Mouse (Mus musculus) megakaryocyte progenitor cell, adult 5-6 weeks (primary cell): ENCODE measurements at regions not wholly inside any gene's neighbourhood (a gene's known extent, or its start where the extent isn't known, plus 50 kb on each side); places are given as distances from the start of the nearest gene placed in this dataset.
A peak's percentile ranks its signal among the peaks of the same experiment; 100 is the strongest.
"Not testable (repeated sequence)": the region's sequence is repeated elsewhere in the genome, so short reads cannot be mapped to it uniquely, and the experiment has no call there.

Source experiments
- ATAC-seq: replicated peaks from 2 replicates; pipeline ENCODE4 v1.8.0; 2016; ENCODE audit warnings: mild to moderate bottlenecking, moderate TSS enrichment, inconsistent platforms; ENCODE audit not compliant: poor library complexity

- no peak for ATAC-seq
Measured at GRCm38 (mm10) chr17:13488608-13489324, 134.4 kb downstream of the Tcp10c start.

GRCm38 (mm10) chr17:13492239-13492638 is 137.9 kb downstream of the Tcp10c start:
- not testable (repeated sequence) for ATAC-seq

GRCm38 (mm10) chr17:13492649-13493277 is 138.4 kb downstream of the Tcp10c start:
- ATAC-seq, result peak; percentile 30

GRCm38 (mm10) chr17:13493866-13494265 is 139.5 kb downstream of the Tcp10c start:
- peak; percentile 83 for ATAC-seq

GRCm38 (mm10) chr17:13494475-13494874 is 140.1 kb downstream of the Tcp10c start:
- peak; percentile 21 for ATAC-seq

- not testable (repeated sequence) for ATAC-seq
Measured at GRCm38 (mm10) chr17:13504365-13504764, 150.0 kb downstream of the Tcp10c start.

GRCm38 (mm10) chr17:13504827-13505268 is 150.5 kb downstream of the Tcp10c start:
- ATAC-seq, result not testable (repeated sequence)

- not testable (repeated sequence) for ATAC-seq
Measured at GRCm38 (mm10) chr17:13507397-13508063, 153.2 kb downstream of the Tcp10c start.

- ATAC-seq, result not testable (repeated sequence)
Measured at GRCm38 (mm10) chr17:13519409-13520201, 165.2 kb downstream of the Tcp10c start.

- peak; percentile 88 for ATAC-seq
Measured at GRCm38 (mm10) chr17:13532579-13532978, 178.2 kb downstream of the Tcp10c start.

- no peak for ATAC-seq
Measured at GRCm38 (mm10) chr17:13540446-13541241, 186.3 kb downstream of the Tcp10c start.

GRCm38 (mm10) chr17:13541249-13541648 is 186.9 kb downstream of the Tcp10c start:
- ATAC-seq, result no peak

- peak; percentile 32 for ATAC-seq
Measured at GRCm38 (mm10) chr17:13542261-13542660, 187.9 kb downstream of the Tcp10c start.

GRCm38 (mm10) chr17:13542856-13543255 is 188.5 kb downstream of the Tcp10c start:
- no peak for ATAC-seq

- peak; percentile 28; the same call in 1 of the 2 replicates for ATAC-seq
Measured at GRCm38 (mm10) chr17:13544036-13544795, 189.8 kb downstream of the Tcp10c start.

GRCm38 (mm10) chr17:13546249-13546648 is 191.9 kb downstream of the Tcp10c start:
- no peak for ATAC-seq

- no peak for ATAC-seq
Measured at GRCm38 (mm10) chr17:13546669-13547085, 192.3 kb downstream of the Tcp10c start.

GRCm38 (mm10) chr17:13547657-13548360 is 193.4 kb downstream of the Tcp10c start:
- no peak for ATAC-seq
